Mouse (Mus musculus): ENCODE data around the gene Slc7a10. TPM values are rescaled to one million over a fixed set of nuclear protein-coding genes. Genes with fewer than 3 reads are reported as not detected.

The Slc7a10 gene
- total RNA-seq, 2 experiments from 2014 or later: 0.31 to 0.47 TPM

DNA sequence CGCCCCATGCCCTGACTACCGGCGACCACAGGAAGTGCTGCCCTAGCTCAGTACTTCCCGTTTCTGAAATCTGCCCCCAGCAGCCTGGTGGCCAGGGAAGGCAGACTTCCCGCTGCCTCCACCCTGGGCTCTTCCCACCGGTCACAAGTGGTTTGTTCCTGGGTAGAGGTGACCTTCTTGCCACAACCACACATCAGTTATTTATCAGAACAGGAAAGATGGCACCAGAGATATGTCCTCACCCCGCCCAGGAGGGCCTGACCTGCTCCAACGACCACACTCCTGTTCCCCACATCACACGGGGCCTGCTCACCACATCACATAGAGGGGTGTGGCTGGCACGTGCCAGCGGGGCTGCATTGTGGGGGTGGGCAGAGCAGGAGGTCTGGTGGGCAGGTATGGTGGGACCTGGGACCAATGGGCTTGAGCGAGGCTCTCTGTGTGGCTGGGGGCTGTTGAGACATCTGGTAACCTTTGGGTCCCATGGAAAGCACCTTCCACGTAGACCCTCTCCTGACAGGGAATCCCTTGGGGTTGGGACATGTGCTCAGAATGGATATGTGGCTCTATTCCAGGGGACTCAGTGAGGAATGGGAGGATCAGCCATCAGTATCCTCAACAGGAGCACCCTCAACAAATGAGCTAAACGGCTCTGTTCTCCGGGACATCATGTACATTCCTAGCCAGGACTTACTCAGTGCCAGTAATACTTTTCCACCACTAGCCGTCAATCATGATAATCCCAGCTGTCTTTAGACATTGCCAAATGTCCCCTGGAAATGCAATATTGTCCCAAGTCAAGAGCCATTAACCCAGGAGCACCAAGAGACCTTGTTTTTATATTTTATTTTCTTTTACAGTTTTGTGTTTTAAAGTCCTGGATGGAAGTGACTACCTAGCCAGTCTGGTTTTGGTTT lies 29.4 kb upstream of the Slc7a10 start:
- intact Hi-C loops (cut with DNase I): no loop called here

DNA sequence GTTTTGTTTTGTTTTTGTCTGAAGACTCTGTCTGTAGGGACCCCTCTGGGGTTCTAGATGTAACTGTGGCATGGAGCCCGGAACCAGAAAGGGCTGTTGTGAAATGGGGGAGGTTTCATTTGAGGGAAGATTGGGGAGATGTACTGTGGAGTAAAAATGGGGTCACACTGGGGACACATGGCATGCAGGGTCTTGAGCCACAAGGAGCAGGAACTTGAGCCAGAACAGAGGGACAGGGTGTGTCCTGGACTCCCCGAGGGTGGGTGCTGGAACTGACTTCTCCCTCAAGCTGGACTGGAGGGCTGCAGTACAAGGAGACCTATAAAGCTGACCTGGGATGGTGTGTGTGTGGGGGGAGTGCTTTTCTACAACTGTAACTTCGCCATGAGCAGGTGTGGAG lies 28.7 kb upstream of the Slc7a10 start:
- Histone ChIP-seq H3K4me3 (no peak overlapping the region), H3K27ac (no peak overlapping the region)
- intact Hi-C loops (cut with DNase I): no loop called here
- no peak for TF ChIP-seq CTCF (IDR thresholded peaks at IDR 0.05)
- DNase-seq: no peak

More for the DNA sequence above, 29.4 kb upstream of the Slc7a10 start:
- H3K27ac ChIP-seq: no peak overlapping the region
- TF ChIP-seq CTCF (IDR thresholded peaks at IDR 0.05): no peak
- no peak overlapping the region for H3K4me3 ChIP-seq
- DNase-seq: no peak

DNA sequence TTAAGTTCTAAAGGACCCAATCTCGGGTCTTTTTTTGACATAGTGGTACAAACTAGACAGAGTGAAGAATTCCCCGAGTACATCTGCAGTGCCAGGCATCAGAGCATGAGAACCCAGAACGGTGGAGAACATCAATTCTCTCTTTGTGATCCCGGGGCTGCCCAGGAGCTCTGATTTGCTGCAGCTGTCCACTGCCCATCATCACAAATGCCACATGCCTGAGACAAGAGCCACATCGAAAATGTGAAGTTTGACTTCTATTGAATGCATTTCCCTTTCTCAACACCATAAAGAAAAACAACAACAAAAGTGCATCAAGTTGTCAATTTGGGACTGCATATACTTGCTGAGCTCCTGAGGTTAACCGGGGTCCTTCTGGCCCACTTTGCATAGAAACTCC lies 23.7 kb upstream of the Slc7a10 start:
- no peak for DNase-seq
- no peak for TF ChIP-seq CTCF (IDR thresholded peaks at IDR 0.05)
- intact Hi-C loops (cut with DNase I): no loop called here
- Histone ChIP-seq H3K27ac (no peak overlapping the region), H3K4me3 (no peak overlapping the region)

DNA sequence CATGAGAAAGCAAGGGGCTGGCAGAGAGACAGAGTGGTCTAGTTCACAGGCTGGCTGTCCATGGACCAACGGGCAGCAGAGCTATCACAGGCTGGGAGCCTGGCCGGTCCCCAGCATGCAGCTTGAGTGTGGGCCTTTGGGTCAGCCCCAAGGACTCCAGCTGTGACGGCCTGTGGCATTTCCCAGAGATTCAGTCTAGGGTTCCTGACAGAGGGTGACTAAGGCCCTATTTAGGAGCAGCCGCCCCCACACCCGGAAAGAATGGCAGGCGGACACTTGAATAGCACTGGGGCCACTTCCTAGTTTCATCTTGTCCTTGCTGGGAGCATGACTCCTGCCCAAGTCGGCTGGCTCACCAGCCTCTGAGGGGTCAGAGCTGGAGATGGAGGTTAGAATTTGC lies 22.6 kb upstream of the Slc7a10 start:
- no peak overlapping the region for H3K27ac ChIP-seq
- TF ChIP-seq CTCF (IDR thresholded peaks at IDR 0.05): no peak
- intact Hi-C loops (cut with DNase I): no loop called here
- no peak overlapping the region for H3K4me3 ChIP-seq
- peak; percentile 48 for DNase-seq

DNA sequence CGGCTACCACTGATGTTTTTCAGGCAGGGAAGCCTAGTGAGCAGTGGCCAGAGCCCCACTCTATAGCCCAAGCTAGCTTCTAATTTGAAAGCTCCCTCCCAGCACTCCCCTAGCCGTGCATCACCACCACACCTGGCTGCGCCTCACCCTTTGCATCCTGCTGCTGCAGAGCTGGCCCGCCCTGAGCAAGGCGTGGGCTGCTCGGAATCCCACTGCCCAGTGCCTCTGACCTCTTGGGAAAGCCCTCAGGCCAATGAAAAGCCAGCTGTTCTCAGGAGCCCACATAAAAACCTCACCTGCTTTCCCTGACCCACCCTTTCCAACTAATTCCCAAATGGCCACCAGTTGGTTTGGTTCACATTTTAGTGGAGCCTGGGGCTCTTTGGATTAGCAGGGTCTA lies 22.1 kb upstream of the Slc7a10 start:
- intact Hi-C loops (cut with DNase I): no loop called here
- DNase-seq: no peak
- Histone ChIP-seq H3K27ac (no peak overlapping the region), H3K4me3 (no peak overlapping the region)
- no peak for TF ChIP-seq CTCF (IDR thresholded peaks at IDR 0.05)

DNA sequence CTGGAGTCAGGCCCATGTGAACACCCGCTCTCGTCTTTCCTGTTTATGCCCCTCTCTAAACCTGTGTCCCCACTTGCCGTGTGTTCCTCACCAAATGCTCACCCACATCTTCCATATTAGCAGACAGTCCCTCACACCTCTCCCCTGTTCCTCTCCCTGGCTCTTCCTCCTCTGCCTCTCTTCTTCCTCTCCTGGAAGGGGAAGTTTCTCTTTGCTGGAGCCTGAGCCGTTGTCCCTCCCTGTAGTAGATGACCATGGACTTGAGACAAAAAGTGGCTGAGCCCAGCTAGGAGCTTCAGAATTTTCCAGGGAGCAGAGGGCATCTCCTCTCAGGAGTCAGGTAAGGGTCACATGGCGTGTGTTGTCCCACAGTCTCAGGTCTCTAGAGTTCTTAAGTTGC lies 19.2 kb upstream of the Slc7a10 start:
- no peak overlapping the region for H3K27ac ChIP-seq
- intact Hi-C loops (cut with DNase I): no loop called here
- TF ChIP-seq CTCF (IDR thresholded peaks at IDR 0.05): no peak
- H3K4me3 ChIP-seq: no peak overlapping the region
- no peak for DNase-seq

DNA sequence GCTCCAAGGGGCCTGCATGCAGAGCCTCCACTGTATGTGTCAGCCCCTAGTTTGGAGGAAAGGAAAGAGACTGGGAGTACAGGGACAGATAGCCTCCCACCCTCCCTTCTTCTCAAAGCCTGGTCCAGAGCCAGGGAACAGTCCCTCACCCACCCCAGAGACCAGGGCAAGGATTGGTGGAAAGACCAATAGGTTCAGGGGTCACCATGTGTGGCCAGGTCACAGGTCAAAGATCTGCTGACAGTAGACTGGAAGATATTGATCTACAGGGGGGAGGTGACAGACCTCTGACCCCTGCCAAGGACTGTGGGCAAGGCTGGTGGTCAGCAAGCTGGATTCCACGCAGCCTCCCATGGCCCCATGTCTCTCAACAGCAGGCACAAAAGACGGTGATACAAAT lies 18.3 kb upstream of the Slc7a10 start:
- no peak for DNase-seq
- TF ChIP-seq CTCF (IDR thresholded peaks at IDR 0.05): no peak
- Histone ChIP-seq H3K4me3 (no peak overlapping the region), H3K27ac (no peak overlapping the region)
- intact Hi-C loops (cut with DNase I): no loop called here

DNA sequence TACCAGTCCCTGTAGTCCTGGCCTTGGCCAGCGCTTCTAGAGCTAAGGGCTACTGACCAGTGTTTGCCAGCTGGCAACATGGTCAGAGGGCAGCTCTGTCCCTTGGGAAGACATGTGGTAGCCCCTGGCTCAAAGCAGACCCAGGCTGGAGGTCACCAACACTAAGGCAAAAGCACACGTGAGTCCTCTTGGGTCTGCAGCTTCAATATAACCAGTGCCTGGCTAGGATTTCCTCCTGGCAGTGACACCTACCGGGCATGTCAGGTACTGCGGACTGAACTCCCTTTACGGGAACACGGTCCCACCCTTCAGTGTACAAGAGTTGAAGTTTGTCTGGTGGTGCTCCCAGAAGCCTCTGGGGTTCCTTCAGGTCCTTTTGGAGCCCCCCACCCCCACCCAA lies 16.8 kb upstream of the Slc7a10 start:
- Histone ChIP-seq H3K27ac (no peak overlapping the region), H3K4me3 (no peak overlapping the region)
- intact Hi-C loops (cut with DNase I): loop anchor here (1.0 kb wide), 1 partner anchor 51 kb away; no protein-coding TSS in a partner anchor
- peak; percentile 91 for DNase-seq
- peak; percentile 96 for TF ChIP-seq CTCF (IDR thresholded peaks at IDR 0.05)

DNA sequence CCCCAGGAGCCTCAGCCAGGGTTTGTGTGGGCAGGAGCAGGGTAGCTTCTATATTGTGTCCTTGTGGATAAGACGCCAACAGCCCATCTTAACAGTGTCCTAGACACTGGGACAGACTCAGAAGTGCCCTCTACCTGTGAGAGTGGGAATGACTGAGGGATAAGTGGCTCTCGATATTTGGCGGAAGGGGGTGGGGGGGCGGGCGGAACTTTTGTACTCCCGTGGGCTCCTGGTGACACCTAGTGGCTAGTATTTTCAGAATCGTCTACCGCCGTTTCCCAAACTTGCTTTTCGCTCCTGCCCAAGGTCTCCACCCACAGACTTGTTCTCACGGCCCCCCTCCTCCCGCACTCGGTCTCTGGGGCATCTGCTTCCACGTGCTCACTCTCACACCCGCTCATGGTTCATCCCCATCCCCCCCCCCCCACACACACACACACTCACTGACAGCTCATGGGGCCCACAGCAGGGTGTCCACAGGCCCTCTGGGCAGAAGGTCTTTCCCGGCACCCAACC lies 14.3 kb upstream of the Slc7a10 start:
- TF ChIP-seq CTCF (IDR thresholded peaks at IDR 0.05): no peak; the same call in none of the 2 replicates
- peak; percentile 81 for DNase-seq
- Histone ChIP-seq H3K4me3 (no peak overlapping the region), H3K27ac (no peak overlapping the region)
- intact Hi-C loops (cut with DNase I): loop anchor here (1.0 to 10.0 kb wide), 5 partner anchors 53 to 495 kb away; partner anchors contain the start of gene Cebpa

DNA sequence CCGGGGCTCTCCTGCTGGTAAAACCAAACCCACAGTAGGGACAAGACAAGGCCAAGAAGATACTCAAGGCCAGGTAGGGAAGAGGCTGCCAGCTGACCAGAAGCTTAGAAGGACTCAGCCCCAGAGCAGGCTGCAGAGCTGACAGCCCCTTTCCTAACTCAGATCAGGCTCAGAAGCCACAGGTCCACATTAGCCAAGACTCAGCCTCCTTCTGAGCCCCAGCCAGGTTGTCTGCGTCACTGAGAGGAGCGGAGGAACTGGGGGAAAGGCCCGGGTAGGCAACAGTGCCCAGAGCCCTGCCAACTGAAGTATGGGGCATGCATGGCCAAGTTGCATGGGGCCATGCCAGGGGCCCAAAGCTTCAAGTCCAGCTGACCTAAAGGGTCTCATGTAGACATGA lies 13.7 kb upstream of the Slc7a10 start:
- DNase-seq: peak; percentile 35
- no peak overlapping the region for H3K27ac ChIP-seq
- intact Hi-C loops (cut with DNase I): loop anchor here (1.0 to 10.0 kb wide), 5 partner anchors 53 to 495 kb away; partner anchors contain the start of gene Cebpa
- H3K4me3 ChIP-seq: no peak overlapping the region
- TF ChIP-seq CTCF (IDR thresholded peaks at IDR 0.05): no peak

DNA sequence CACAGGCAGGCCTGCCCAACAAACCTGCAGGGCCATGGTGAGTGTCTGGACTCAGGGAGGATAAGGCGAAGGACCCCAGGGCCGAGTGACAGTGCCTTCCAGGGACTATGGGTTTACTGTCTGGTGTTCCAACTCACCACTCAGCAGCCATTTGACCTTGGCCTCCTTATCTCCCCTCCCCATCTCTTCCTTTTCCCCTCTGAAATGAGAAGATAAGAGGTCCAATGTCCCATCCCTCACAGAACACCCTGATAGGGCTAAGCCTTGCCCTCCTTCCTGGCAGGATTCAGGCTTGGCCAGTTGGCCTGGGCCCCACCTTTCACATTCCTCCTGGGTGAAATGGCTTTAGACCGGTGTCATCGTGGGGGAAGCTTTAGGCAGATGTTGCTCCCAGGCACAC lies 10.7 kb upstream of the Slc7a10 start:
- no peak for TF ChIP-seq CTCF (IDR thresholded peaks at IDR 0.05)
- no peak overlapping the region for H3K4me3 ChIP-seq
- intact Hi-C loops (cut with DNase I): loop anchor here (10.0 kb wide), 1 partner anchor 321 kb away; no protein-coding TSS in a partner anchor
- no peak for DNase-seq
- no peak overlapping the region for H3K27ac ChIP-seq

DNA sequence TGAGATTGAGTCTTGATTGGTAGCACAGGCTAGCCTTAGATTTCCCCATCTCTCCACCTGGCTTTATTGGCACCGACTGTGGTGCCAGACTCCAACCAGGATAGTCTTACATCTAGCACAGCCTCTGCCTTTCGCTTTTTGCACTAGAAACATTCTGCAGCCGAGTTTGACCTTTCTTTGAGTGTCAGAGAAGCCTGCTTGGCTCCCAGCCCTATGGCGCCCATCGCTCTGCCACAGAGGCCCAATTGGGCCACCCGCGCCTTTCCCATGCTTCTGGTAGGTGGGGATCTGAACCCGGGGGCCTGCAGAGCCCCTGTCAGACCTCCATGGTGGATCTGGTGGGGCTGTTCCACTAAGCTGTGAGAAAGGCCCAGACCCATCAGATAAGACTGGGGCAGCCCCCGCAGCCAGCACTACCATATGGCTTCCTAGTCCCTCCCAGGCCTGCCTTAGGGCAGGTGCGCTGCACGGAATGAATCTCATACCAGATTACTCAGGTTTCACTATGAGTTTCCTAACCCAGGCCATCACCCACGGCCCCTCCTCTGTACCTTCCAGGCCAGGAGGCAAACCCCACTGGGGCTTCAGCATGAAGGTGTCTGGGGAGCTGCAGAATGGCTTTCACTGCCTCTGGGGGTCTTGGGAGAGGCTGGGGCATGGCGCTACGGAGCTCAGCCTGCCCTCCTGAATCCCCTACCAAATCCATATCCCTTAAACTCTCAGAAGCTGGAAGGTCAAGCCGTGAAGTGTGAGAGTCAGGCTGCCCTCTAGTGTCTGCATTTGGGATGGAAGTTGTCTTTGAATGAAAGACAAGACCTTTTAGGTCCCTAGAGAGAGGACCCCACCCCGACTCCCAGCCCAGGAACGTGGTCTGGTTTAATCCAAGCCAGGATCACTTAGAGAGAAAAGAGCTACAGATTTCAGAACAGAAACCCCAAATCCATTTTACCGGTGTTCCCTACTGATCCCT lies 9.5 kb upstream of the Slc7a10 start:
- DNase-seq: peak; percentile 36
- TF ChIP-seq CTCF (IDR thresholded peaks at IDR 0.05): peak; percentile 62
- intact Hi-C loops (cut with DNase I): loop anchor here (10.0 kb wide), 1 partner anchor 322 kb away; no protein-coding TSS in a partner anchor
- no peak overlapping the region for H3K4me3 ChIP-seq
- no peak overlapping the region for H3K27ac ChIP-seq

Data from gastrocnemius, adult 2 months (tissue).